Mouse (Mus musculus) urinary bladder, adult 2 months (tissue): Measurements from ENCODE around the gene A130010J15Rik. TPM values are rescaled to one million over a fixed set of nuclear protein-coding genes. Genes with fewer than 3 reads are reported as not detected.

ENCODE experiments used
- DNase-seq: peaks from one replicate; pipeline ENCODE4 v3.0.0; 2022; ENCODE audit warnings: low spot score
- polyA plus RNA-seq: library from polyadenylated mRNA; depleted of rRNA; stranded (reverse); fragments of >200 nt; gene quantifications from 2 replicates; pipeline ENCODE4 v1.2.3, GENCODE M21; 2012; rRNA removed

The A130010J15Rik gene
- polyA plus RNA-seq, 1 experiment, result 13.3 TPM

GRCm38 (mm10) chr1:193200640-193201382, 33.0 kb downstream of the A130010J15Rik start:
- no peak for DNase-seq

GRCm38 (mm10) chr1:193201383-193201778, 33.5 kb downstream of the A130010J15Rik start, which contains the start of gene Traf3ip3:
Gene Traf3ip3 (minus strand): TSS chr1:193201703.
- no peak for DNase-seq

GRCm38 (mm10) chr1:193203821-193204220, 36.0 kb downstream of the A130010J15Rik start:
- DNase-seq, result no peak

GRCm38 (mm10) chr1:193205431-193205830, 37.6 kb downstream of the A130010J15Rik start:
- DNase-seq, result no peak

- DNase-seq, result no peak
Measured at GRCm38 (mm10) chr1:193207503-193207902, 39.7 kb downstream of the A130010J15Rik start, which contains the start of gene Lamb3. Gene Lamb3 (plus strand): TSS chr1:193207699.

GRCm38 (mm10) chr1:193208178-193208577, 40.3 kb downstream of the A130010J15Rik start:
- no peak for DNase-seq

GRCm38 (mm10) chr1:193211371-193211770, 43.5 kb downstream of the A130010J15Rik start:
- DNase-seq, result no peak

- no peak for DNase-seq
Measured at GRCm38 (mm10) chr1:193214053-193214452, 46.2 kb downstream of the A130010J15Rik start.

GRCm38 (mm10) chr1:193216000-193216399, 48.2 kb downstream of the A130010J15Rik start:
- no peak for DNase-seq

- DNase-seq, result no peak
Measured at GRCm38 (mm10) chr1:193220408-193220807, 52.6 kb downstream of the A130010J15Rik start.

GRCm38 (mm10) chr1:193225531-193225930, 57.7 kb downstream of the A130010J15Rik start:
- no peak for DNase-seq

GRCm38 (mm10) chr1:193226114-193226513, 58.3 kb downstream of the A130010J15Rik start:
- no peak for DNase-seq

GRCm38 (mm10) chr1:193226724-193227522, 59.1 kb downstream of the A130010J15Rik start:
- DNase-seq, result no peak

Other genes starting within 250 kb of the A130010J15Rik start
- 1.1 and 1.2 TPM in 2 replicates for gene Syt14, start 132.3 kb upstream of the A130010J15Rik start, polyA plus RNA-seq
- gene Diexf, start 37.8 kb upstream of the A130010J15Rik start, polyA plus RNA-seq, result 13.0 and 16.4 TPM in 2 replicates
- 24.9 and 27.8 TPM in 2 replicates for gene Irf6, start 14.9 kb upstream of the A130010J15Rik start, polyA plus RNA-seq
- 2.2 and 2.9 TPM in 2 replicates for gene Traf3ip3, start 33.7 kb downstream of the A130010J15Rik start, polyA plus RNA-seq
- gene Lamb3, start 39.7 kb downstream of the A130010J15Rik start, polyA plus RNA-seq, result 22.3 and 26.3 TPM in 2 replicates
- 68.7 and 71.3 TPM in 2 replicates for gene Hsd11b1, start 96.0 kb downstream of the A130010J15Rik start, polyA plus RNA-seq
- 86.5 and 115 TPM in 2 replicates for gene G0s2, start 105.2 kb downstream of the A130010J15Rik start, polyA plus RNA-seq
- gene Camk1g, start 202.3 kb downstream of the A130010J15Rik start, polyA plus RNA-seq, result 0.44 and 0.48 TPM in 2 replicates